ENCODE assay signal across 30 mouse cellular contexts in genomic region chr13:69818306-69818705, GRCm38 (mm10). TPM values are rescaled to one million over a fixed set of nuclear protein-coding genes. Genes with fewer than 3 reads are reported as not detected.
DNase-seq lines count a peak whose midpoint lies in the region; ATAC-seq lines count a peak whose summit lies in the region.
"Had no signal": no experiment of that assay in that cellular context is flagged by ENCODE, and none has a peak within 500 bp of the region (broad histone marks: within the 10 kb centered on the region; RNA-seq: fewer than 3 reads in every experiment).

No protein-coding gene starts in this region.

- H3K4me3 ChIP-seq in heart, embryonic 11.5 days (ENCODE audit: low read depth, low read length) = no peak overlapping the region
- H3K4me3 ChIP-seq: embryonic facial prominence, embryonic 12.5 days; embryonic facial prominence, embryonic 15.5 days; heart, embryonic 12.5 days; heart, embryonic 15.5 days; hindbrain, embryonic 10.5 days had no signal

- DNase-seq in heart, adult 11 months = peak; percentile 52
- DNase-seq in left cerebral cortex, adult 18-20 months (ENCODE audit: low spot score in 2 of 2) = peak; percentile 9 to 21
- DNase-seq in left cerebral cortex, postnatal 10 days (ENCODE audit: extremely low spot score in 1 of 2, low spot score in 2 of 2) = no peak
- DNase-seq in right cerebral cortex, adult 2 months (ENCODE audit: low spot score in 2 of 2) = peak; percentile 25 to 31
- DNase-seq in right cerebral cortex, postnatal 36 days (ENCODE audit: low spot score in 2 of 2) = no peak
- DNase-seq: adrenal gland, postnatal 10 days; adrenal gland, postnatal 36 days; B cell, adult 2 months; cerebellum, adult 11 months; cerebellum, adult 2 months; cerebellum, adult 9-11 months; cerebellum, postnatal 25 days; forebrain, postnatal 0 days; gastrocnemius, postnatal 10 days; gastrocnemius, postnatal 36 days; heart, postnatal 10 days; heart, postnatal 36 days had no signal

- H3K4me1 ChIP-seq in heart, embryonic 11.5 days (ENCODE audit: control insufficient read depth, insufficient read depth, low read length) = no peaks in the 10 kb centered on the region
- H3K4me1 ChIP-seq: embryonic facial prominence, embryonic 12.5 days; embryonic facial prominence, embryonic 15.5 days; heart, embryonic 12.5 days; heart, embryonic 15.5 days had no signal

- H3K4me2 ChIP-seq in heart, embryonic 11.5 days = no peak overlapping the region
- H3K4me2 ChIP-seq: embryonic facial prominence, embryonic 12.5 days; embryonic facial prominence, embryonic 15.5 days; heart, embryonic 12.5 days; heart, embryonic 15.5 days; hindbrain, embryonic 14.5 days had no signal

- 80% methylated on average over 4 of the region's 4 CpGs for WGBS in heart, embryonic 11.5 days (ENCODE audit: insufficient replicate concordance)

- no peak overlapping the region for H3K9ac ChIP-seq in heart, embryonic 11.5 days (ENCODE audit: low read depth, low read length)
- H3K9ac ChIP-seq: embryonic facial prominence, embryonic 12.5 days; embryonic facial prominence, embryonic 15.5 days; forebrain, postnatal 0 days; heart, embryonic 12.5 days; heart, embryonic 15.5 days; hindbrain, embryonic 14.5 days had no signal

- H3K36me3 ChIP-seq in heart, embryonic 11.5 days (ENCODE audit: control insufficient read depth, insufficient read depth, low read length) = peaks cover 22% of the 10 kb centered on the region

- H3K27ac ChIP-seq in heart, embryonic 11.5 days (ENCODE audit: low read depth, low read length) = no peak overlapping the region
- H3K27ac ChIP-seq: embryonic facial prominence, embryonic 12.5 days; embryonic facial prominence, embryonic 15.5 days; heart, embryonic 15.5 days; hindbrain, embryonic 10.5 days; hindbrain, embryonic 14.5 days; hindbrain, postnatal 0 days had no signal

- intact Hi-C loops in left cerebral cortex, postnatal 10 days (cut with DNase I) = no loop called here

- no peak for ATAC-seq in heart, embryonic 11.5 days (replicated peaks; ENCODE audit: insufficient number of reproducible peaks, low FRiP score, low TSS enrichment)
- ATAC-seq in monocyte, adult 5-6 weeks (replicated peaks; ENCODE audit: insufficient number of reproducible peaks, low FRiP score, low TSS enrichment, poor library complexity, severe bottlenecking) = no peak
- ATAC-seq: forebrain, embryonic 14.5 days; forebrain, postnatal 0 days; hindbrain, postnatal 0 days; Patski had no signal

- no peaks in the 10 kb centered on the region for H3K27me3 ChIP-seq in heart, embryonic 11.5 days (ENCODE audit: control insufficient read depth, insufficient read depth, low read length)
- H3K27me3 ChIP-seq: CH12.LX; embryonic facial prominence, embryonic 12.5 days; embryonic facial prominence, embryonic 15.5 days; heart, embryonic 12.5 days; heart, embryonic 15.5 days; Patski had no signal

- H3K9me3 ChIP-seq in heart, embryonic 11.5 days (replicated peaks; ENCODE audit: control insufficient read depth, low read length) = no peaks in the 10 kb centered on the region
- H3K9me3 ChIP-seq: embryonic facial prominence, embryonic 12.5 days; embryonic facial prominence, embryonic 15.5 days; G1E; heart, embryonic 12.5 days; heart, embryonic 15.5 days; hindbrain, embryonic 10.5 days had no signal

RNA-seq across cellular contexts. Expression of gene Med10, which starts 16.1 kb away (rescaled TPM):
- 109 and 117 TPM in 2 replicates for polyA plus RNA-seq in heart, embryonic 11.5 days (2014; fragmentation: Nextera tagmentation; extraction: Ambion mirVana)
- total RNA-seq in left cerebral cortex, adult 18-20 months (2021) = 10 to 100 TPM; 43.9 to 54.8 TPM
- total RNA-seq in left cerebral cortex, postnatal 10 days (2021) = 10 to 100 TPM; 67.8 TPM
- total RNA-seq in monocyte, adult 5-6 weeks (2017) = 66.5 to 111 TPM (median 103 TPM) in 3 replicates

Comparison
In these comparisons a context has a peak if more than half of its experiments do, and no peak if none do; other contexts are left out.
1. DNase-seq: peak in heart, adult 11 months (single experiment), left cerebral cortex, adult 18-20 months (2 of 2) and right cerebral cortex, adult 2 months (2 of 2); none in left cerebral cortex, postnatal 10 days (0 of 2) and right cerebral cortex, postnatal 36 days (0 of 2).